Comparison of ENCODE assay signal across 9 mouse cellular contexts in genomic region chr7:98887811-98888261, GRCm38 (mm10). TPM values are rescaled to one million over a fixed set of nuclear protein-coding genes. Genes with fewer than 3 reads are reported as not detected.
A peak's percentile ranks its signal among the peaks of the same experiment; 100 is the strongest.
DNase-seq lines count a peak whose midpoint lies in the region; ATAC-seq and TF ChIP-seq lines count a peak whose summit lies in the region.
"Had no signal": no experiment of that assay in that cellular context is flagged by ENCODE, and none has a peak within 500 bp of the region (broad histone marks: within the 10 kb centered on the region; RNA-seq: fewer than 3 reads in every experiment).

No protein-coding gene starts in this region.

- H3K27me3 ChIP-seq in E14TG2a.4 (ENCODE audit: insufficient read depth, low read length) = no peaks in the 10 kb centered on the region
- no peaks in the 10 kb centered on the region for H3K27me3 ChIP-seq in hindbrain, embryonic 11.5 days (ENCODE audit: control insufficient read depth, insufficient read depth, low read length)
- no peaks in the 10 kb centered on the region for H3K27me3 ChIP-seq in midbrain, embryonic 11.5 days (ENCODE audit: control insufficient read depth, insufficient read depth, low read length)
- H3K27me3 ChIP-seq: heart, embryonic 15.5 days had no signal

- peak overlapping the region; percentile 29; the same call in 1 of the 2 replicates for H3K4me3 ChIP-seq in E14TG2a.4 (replicated peaks; ENCODE audit: low read length)
- no peak overlapping the region for H3K4me3 ChIP-seq in hindbrain, embryonic 11.5 days (ENCODE audit: low read depth, low read length)
- no peak overlapping the region for H3K4me3 ChIP-seq in midbrain, embryonic 11.5 days (ENCODE audit: low read depth, low read length)
- H3K4me3 ChIP-seq: heart, embryonic 15.5 days had no signal

- no peaks in the 10 kb centered on the region for H3K9me3 ChIP-seq in E14TG2a.4 (ENCODE audit: low read length)
- no peaks in the 10 kb centered on the region for H3K9me3 ChIP-seq in hindbrain, embryonic 11.5 days (ENCODE audit: control insufficient read depth, low read length)
- no peaks in the 10 kb centered on the region for H3K9me3 ChIP-seq in midbrain, embryonic 11.5 days (ENCODE audit: control insufficient read depth, low read length)
- H3K9me3 ChIP-seq: heart, embryonic 15.5 days had no signal

- H3K4me1 ChIP-seq in E14TG2a.4 (replicated peaks; ENCODE audit: low read depth, low read length) = peaks cover 10% of the 10 kb centered on the region; the same call in 1 of the 2 replicates
- peaks cover 20% of the 10 kb centered on the region for H3K4me1 ChIP-seq in hindbrain, embryonic 11.5 days (replicated peaks; ENCODE audit: control insufficient read depth, insufficient read depth, low read length)
- peaks cover 14% of the 10 kb centered on the region for H3K4me1 ChIP-seq in midbrain, embryonic 11.5 days (ENCODE audit: control insufficient read depth, insufficient read depth, low read length)
- H3K4me1 ChIP-seq: heart, embryonic 15.5 days had no signal

- H3K4me2 ChIP-seq in hindbrain, embryonic 11.5 days (replicated peaks; ENCODE audit: low read depth, low read length) = no peak overlapping the region
- no peak overlapping the region for H3K4me2 ChIP-seq in midbrain, embryonic 11.5 days
- H3K4me2 ChIP-seq: heart, embryonic 15.5 days had no signal

- peak; percentile 80 for DNase-seq in brain, adult 2 months (ENCODE audit: low read depth, low spot score)
- peak; percentile 57 for DNase-seq in hindbrain, embryonic 11.5 days (ENCODE audit: low spot score)
- peak; percentile 90 for DNase-seq in midbrain, embryonic 11.5 days (ENCODE audit: low spot score, missing footprints)
- DNase-seq in heart, postnatal 14 days = no peak
- no peak for DNase-seq in left cerebral cortex, adult 8-10 months (ENCODE audit: low spot score in 2 of 2)
- DNase-seq: lung, adult 2 months had no signal

- intact Hi-C loops in heart, postnatal 14 days (cut with DNase I) = no loop called here

- H3K27ac ChIP-seq in hindbrain, embryonic 11.5 days (ENCODE audit: low read depth, low read length) = 0 out of 2 replicates have a peak overlapping the region, but pooled peaks have one; percentile 30
- no peak overlapping the region for H3K27ac ChIP-seq in midbrain, embryonic 11.5 days (ENCODE audit: low read depth, low read length)
- H3K27ac ChIP-seq: heart, embryonic 15.5 days had no signal

- peak; percentile 13; the same call in 1 of the 2 replicates for TF ChIP-seq CTCF in E14TG2a.4 (conservative IDR thresholded peaks at IDR 0.05; ENCODE audit: low read length)

- peak; percentile 46 for ATAC-seq in hindbrain, embryonic 11.5 days (ENCODE audit: low FRiP score)
- peak; percentile 68; the same call in 1 of the 2 replicates for ATAC-seq in midbrain, embryonic 11.5 days (ENCODE audit: low FRiP score)
- no peak for ATAC-seq in megakaryocyte-erythroid progenitor cell, adult 5-6 weeks (replicated peaks; ENCODE audit: low FRiP score, low TSS enrichment, poor library complexity, severe bottlenecking)

- H3K9ac ChIP-seq in hindbrain, embryonic 11.5 days (ENCODE audit: low read depth, low read length) = no peak overlapping the region
- no peak overlapping the region for H3K9ac ChIP-seq in midbrain, embryonic 11.5 days (ENCODE audit: low read length)
- H3K9ac ChIP-seq: heart, embryonic 15.5 days had no signal

- 31% methylated on average over 22 of the region's 22 CpGs for WGBS in hindbrain, embryonic 11.5 days
- 34% methylated on average over 22 of the region's 22 CpGs for WGBS in midbrain, embryonic 11.5 days

- no peaks in the 10 kb centered on the region; the same call in 1 of the 2 replicates for H3K36me3 ChIP-seq in E14TG2a.4 (ENCODE audit: insufficient read depth, low read length)
- H3K36me3 ChIP-seq in hindbrain, embryonic 11.5 days (ENCODE audit: control insufficient read depth, insufficient read depth, low read length) = no peaks in the 10 kb centered on the region
- no peaks in the 10 kb centered on the region for H3K36me3 ChIP-seq in midbrain, embryonic 11.5 days (ENCODE audit: control insufficient read depth, insufficient read depth, low read length)
- H3K36me3 ChIP-seq: heart, embryonic 15.5 days had no signal

RNA-seq across cellular contexts. Expression of gene Wnt11, which starts 52.9 kb away (rescaled TPM):
- polyA plus RNA-seq in hindbrain, embryonic 11.5 days (2014; fragmentation: Nextera tagmentation; extraction: Ambion mirVana) = 3.0 and 3.5 TPM in 2 replicates
- 0.61 and 0.71 TPM in 2 replicates for polyA plus RNA-seq in midbrain, embryonic 11.5 days (2014; fragmentation: Nextera tagmentation; extraction: Ambion mirVana)
- not detected in 2 replicates for total RNA-seq in megakaryocyte-erythroid progenitor cell, adult 5-6 weeks (2014; fragmentation: Nextera tagmentation)
- total RNA-seq in megakaryocyte-erythroid progenitor cell, adult 5-6 weeks (2017) = not detected in 2 replicates
- 1 to 10 TPM; 2.7 to 3.7 TPM for total RNA-seq in heart, postnatal 14 days (2021)
- under 1 TPM in 3 of 4 experiments, not detected in 1; 0.30 to 0.91 (median 0.52) TPM for total RNA-seq in left cerebral cortex, adult 8-10 months (2022)

Comparison
In these comparisons a context has a peak if more than half of its experiments do, and no peak if none do; other contexts are left out.
1. DNase-seq: peak in brain, adult 2 months (single experiment), hindbrain, embryonic 11.5 days (single experiment) and midbrain, embryonic 11.5 days (single experiment); none in heart, postnatal 14 days (0 of 2) and left cerebral cortex, adult 8-10 months (0 of 2).